Mouse (Mus musculus): Measurements from ENCODE around the gene Xylt1.

Gene Xylt1

GRCm38 (mm10) chr7:117672121-117672591, 291.4 kb downstream of the Xylt1 start:
- no peak for DNase-seq (ENCODE audit: extremely low spot score, low read depth, low spot score)

GRCm38 (mm10) chr7:117686120-117686996, 305.6 kb downstream of the Xylt1 start:
- DNase-seq (ENCODE audit: extremely low spot score, low read depth, low spot score) = no peak

- DNase-seq (ENCODE audit: extremely low spot score, low read depth, low spot score) = no peak
Measured at GRCm38 (mm10) chr7:117686997-117687302, 306.2 kb downstream of the Xylt1 start.

GRCm38 (mm10) chr7:117695612-117696011, 314.8 kb downstream of the Xylt1 start:
- no peak for DNase-seq (ENCODE audit: extremely low spot score, low read depth, low spot score)

- no peak for DNase-seq (ENCODE audit: extremely low spot score, low read depth, low spot score)
Measured at GRCm38 (mm10) chr7:117697681-117698080, 316.9 kb downstream of the Xylt1 start.

GRCm38 (mm10) chr7:117698551-117699114, 317.9 kb downstream of the Xylt1 start:
- no peak for DNase-seq (ENCODE audit: extremely low spot score, low read depth, low spot score)

GRCm38 (mm10) chr7:117699343-117699985, 318.7 kb downstream of the Xylt1 start:
- DNase-seq (ENCODE audit: extremely low spot score, low read depth, low spot score) = no peak

GRCm38 (mm10) chr7:117700066-117700465, 319.3 kb downstream of the Xylt1 start:
- DNase-seq (ENCODE audit: extremely low spot score, low read depth, low spot score) = no peak

- DNase-seq (ENCODE audit: extremely low spot score, low read depth, low spot score) = no peak
Measured at GRCm38 (mm10) chr7:117709901-117710607, 329.3 kb downstream of the Xylt1 start.

- no peak for DNase-seq (ENCODE audit: extremely low spot score, low read depth, low spot score)
Measured at GRCm38 (mm10) chr7:117716876-117717408, 336.2 kb downstream of the Xylt1 start.

GRCm38 (mm10) chr7:117720426-117720825, 339.6 kb downstream of the Xylt1 start:
- DNase-seq (ENCODE audit: extremely low spot score, low read depth, low spot score) = no peak

Measured in hindlimb bud, embryonic 11.5 days (tissue).